In genomic region chr11:69123056-69123692, GRCm38 (mm10) we compare ENCODE assay signal across 8 mouse cellular contexts. TPM values are rescaled to one million over a fixed set of nuclear protein-coding genes. Genes with fewer than 3 reads are reported as not detected.
A peak's percentile ranks its signal among the peaks of the same experiment; 100 is the strongest.
DNase-seq lines count a peak whose midpoint lies in the region; ATAC-seq and TF ChIP-seq lines count a peak whose summit lies in the region.

No protein-coding gene starts in this region.

- dilution Hi-C loops in CH12.LX (cut with MboI; ENCODE audit: extremely low pct_ligation_motif_present, extremely low pct_unique_long_range_greater_than_20kb, low sequenced_read_pairs), result no loop called here

- intact Hi-C loops in heart, postnatal 10 days (cut with DNase I), result loop anchor here (2.0 kb wide), 1 partner anchor 34 kb away; the partner anchor contains the start of gene Vamp2

- TF ChIP-seq POLR2A in CH12.LX (IDR thresholded peaks at IDR 0.05; ENCODE audit: low read depth, low read length), result peak; percentile 30; the same call in 1 of the 2 replicates

- peak overlapping the region; percentile 65; the same call in 1 of the 2 replicates for H3K27ac ChIP-seq in CH12.LX (ENCODE audit: insufficient read depth, low read depth)
- peak overlapping the region; percentile 82 for H3K27ac ChIP-seq in forebrain, embryonic 10.5 days
- H3K27ac ChIP-seq in liver, embryonic 16.5 days (ENCODE audit: low read length), result peak overlapping the region; percentile 83
- peak overlapping the region; percentile 88 for H3K27ac ChIP-seq in neural tube, embryonic 15.5 days (replicated peaks)

- TF ChIP-seq EP300 in CH12.LX (IDR thresholded peaks at IDR 0.05; ENCODE audit: low read length), result no peak

- H3K4me2 ChIP-seq in CH12.LX (ENCODE audit: insufficient read depth, low read depth, poor library complexity, severe bottlenecking), result peak overlapping the region; percentile 78
- peak overlapping the region; percentile 95 for H3K4me2 ChIP-seq in liver, embryonic 16.5 days (ENCODE audit: low read depth, low read length)
- peak overlapping the region; percentile 97 for H3K4me2 ChIP-seq in neural tube, embryonic 15.5 days

- DNase-seq in CH12.LX (ENCODE audit: extremely low read depth), result peak; percentile 95
- DNase-seq in brain, embryonic 18.5 days (ENCODE audit: low read depth, low spot score), result peak; percentile 78
- DNase-seq in forebrain, embryonic 10.5 days (ENCODE audit: extremely low spot score, low spot score), result peak; percentile 94
- peak; percentile 93 to 95 for DNase-seq in heart, postnatal 10 days
- DNase-seq in large intestine, adult 2 months (ENCODE audit: low read depth, low spot score), result peak; percentile 64
- peak; percentile 86 for DNase-seq in testis, postnatal 14 days (ENCODE audit: low spot score)

- in situ Hi-C loops in CH12.LX (cut with MboI; ENCODE audit: low pct_ligation_motif_present, low pct_unique_long_range_greater_than_20kb, low sequenced_read_pairs), result no loop called here

- peak overlapping the region; percentile 69 to 97 (median 76) for H3K4me3 ChIP-seq in CH12.LX (replicated peaks in 1 of 3; ENCODE audit: low read depth in 2 of 3, low read length in 2 of 3, poor library complexity in 1 of 3)
- peak overlapping the region; percentile 84 for H3K4me3 ChIP-seq in forebrain, embryonic 10.5 days
- peak overlapping the region; percentile 74 for H3K4me3 ChIP-seq in liver, embryonic 16.5 days (ENCODE audit: low read depth, low read length)
- H3K4me3 ChIP-seq in neural tube, embryonic 15.5 days (replicated peaks), result peak overlapping the region; percentile 85

- peak; percentile 24 for ATAC-seq in liver, embryonic 16.5 days (ENCODE audit: low read depth)
- ATAC-seq in neural tube, embryonic 15.5 days (ENCODE audit: low FRiP score), result no peak

- no peaks in the 10 kb centered on the region for H3K79me2 ChIP-seq in CH12.LX (replicated peaks; ENCODE audit: control insufficient read depth, extremely low read depth, insufficient read depth, poor library complexity, severe bottlenecking)

- peaks cover 61% of the 10 kb centered on the region for H3K27me3 ChIP-seq in CH12.LX (replicated peaks)
- H3K27me3 ChIP-seq in forebrain, embryonic 10.5 days (ENCODE audit: poor library complexity, severe bottlenecking), result peaks cover 54% of the 10 kb centered on the region
- peaks cover 43% of the 10 kb centered on the region for H3K27me3 ChIP-seq in liver, embryonic 16.5 days (ENCODE audit: control insufficient read depth, insufficient read depth, low read depth, low read length)
- peaks cover 9% of the 10 kb centered on the region; the same call in 1 of the 2 replicates for H3K27me3 ChIP-seq in neural tube, embryonic 15.5 days (replicated peaks)

- under 1% methylated on average over 29 of the region's 29 CpGs for WGBS in forebrain, embryonic 10.5 days
- WGBS in large intestine, adult 2 months, result under 1% methylated on average over 29 of the region's 29 CpGs
- WGBS in liver, embryonic 16.5 days (ENCODE audit: insufficient replicate concordance), result under 1% methylated on average over 29 of the region's 29 CpGs
- under 1% methylated on average over 29 of the region's 29 CpGs for WGBS in neural tube, embryonic 15.5 days

- peaks cover 3 to 46% of the 10 kb centered on the region in 2 experiments for H3K4me1 ChIP-seq in CH12.LX (ENCODE audit: control insufficient read depth in 1 of 2, insufficient read depth in 2 of 2)
- peaks cover 63% of the 10 kb centered on the region for H3K4me1 ChIP-seq in forebrain, embryonic 10.5 days
- peaks cover 60% of the 10 kb centered on the region for H3K4me1 ChIP-seq in liver, embryonic 16.5 days (ENCODE audit: control insufficient read depth, low read depth, low read length)
- peaks cover 56% of the 10 kb centered on the region for H3K4me1 ChIP-seq in neural tube, embryonic 15.5 days

- no peaks in the 10 kb centered on the region for H3K9me3 ChIP-seq in CH12.LX (replicated peaks; ENCODE audit: low read length)
- H3K9me3 ChIP-seq in forebrain, embryonic 10.5 days, result no peaks in the 10 kb centered on the region
- no peaks in the 10 kb centered on the region for H3K9me3 ChIP-seq in liver, embryonic 16.5 days (replicated peaks; ENCODE audit: control insufficient read depth, low read length)
- H3K9me3 ChIP-seq in neural tube, embryonic 15.5 days (replicated peaks), result no peaks in the 10 kb centered on the region

- peak overlapping the region; percentile 68 for H3K9ac ChIP-seq in CH12.LX (ENCODE audit: insufficient read depth, low read depth)
- peak overlapping the region; percentile 66 for H3K9ac ChIP-seq in liver, embryonic 16.5 days (ENCODE audit: low read depth, low read length)
- H3K9ac ChIP-seq in neural tube, embryonic 15.5 days (replicated peaks), result peak overlapping the region; percentile 63

- peak in 1 of 2 experiments; percentile 2; a peak in 1 of 4 replicates for TF ChIP-seq CTCF in CH12.LX (conservative IDR thresholded peaks at IDR 0.05 in 1 of 2, IDR thresholded peaks at IDR 0.05 in 1 of 2; ENCODE audit: low read depth in 2 of 2, low read length in 2 of 2)

- no peaks in the 10 kb centered on the region for H3K36me3 ChIP-seq in CH12.LX (replicated peaks in 1 of 2; ENCODE audit: control insufficient read depth in 1 of 2, insufficient read depth in 1 of 2, low read length in 1 of 2)
- no peaks in the 10 kb centered on the region for H3K36me3 ChIP-seq in forebrain, embryonic 10.5 days (replicated peaks)
- no peaks in the 10 kb centered on the region for H3K36me3 ChIP-seq in liver, embryonic 16.5 days (ENCODE audit: control insufficient read depth, insufficient read depth)
- H3K36me3 ChIP-seq in neural tube, embryonic 15.5 days, result no peaks in the 10 kb centered on the region

- TF ChIP-seq RAD21 in CH12.LX (IDR thresholded peaks at IDR 0.05; ENCODE audit: low read depth, low read length), result no peak

TF ChIP-seq in CH12.LX, 34 proteins besides CTCF, POLR2A, EP300 and RAD21 (continues in another document):
- TF ChIP-seq KAT2A (IDR thresholded peaks at IDR 0.05; ENCODE audit: insufficient replicate concordance, low read length) (peak; percentile 87; the same call in 1 of the 2 replicates), MAX (IDR thresholded peaks at IDR 0.05; ENCODE audit: low read length) (no peak; the same call in none of the 2 replicates), MAZ (IDR thresholded peaks at IDR 0.05; ENCODE audit: low read depth, low read length) (peak; percentile 87), PAX5 (IDR thresholded peaks at IDR 0.05; ENCODE audit: low read length) (no peak), MYC (IDR thresholded peaks at IDR 0.05; ENCODE audit: low read depth, low read length) (peak; percentile 15; the same call in 1 of the 2 replicates), SIN3A (IDR thresholded peaks at IDR 0.05; ENCODE audit: low read length) (peak; percentile 76), ZNF384 (IDR thresholded peaks at IDR 0.05; ENCODE audit: low read depth, low read length) (peak; percentile 65)

RNA-seq across cellular contexts. Expression of gene 9130213A22Rik, which starts 0.8 kb away (rescaled TPM):
- not detected in 2 replicates for total RNA-seq in CH12.LX (2012; rRNA removed)
- total RNA-seq in CH12.LX (2014; rRNA removed), result not detected in 2 replicates
- polyA plus RNA-seq in CH12.LX (2012; ENCODE audit: insufficient read length, low read depth), result not detected in 2 replicates
- polyA plus RNA-seq in forebrain, embryonic 10.5 days (2016; fragmentation: Nextera tagmentation; extraction: Ambion mirVana), result 0.11 and 0.16 TPM in 2 replicates
- total RNA-seq in heart, postnatal 10 days (2021), result under 1 TPM; 0.42 to 0.60 TPM
- polyA plus RNA-seq in large intestine, adult 2 months (2012; rRNA removed), result 0.14 and 0.25 TPM in 2 replicates
- polyA plus RNA-seq in liver, embryonic 16.5 days (2015; fragmentation: Nextera tagmentation; extraction: Ambion mirVana), result 0.07 TPM in 1 of 2 replicates, not detected in the other
- polyA plus RNA-seq in neural tube, embryonic 15.5 days (2015; fragmentation: Nextera tagmentation; extraction: Ambion mirVana), result 0.63 TPM in 2 replicates

RNA-seq across cellular contexts. Expression of gene Aloxe3, which starts 2.5 kb away (rescaled TPM):
- 0.13 TPM in 1 of 2 replicates, not detected in the other for total RNA-seq in CH12.LX (2012; rRNA removed)
- not detected in 2 replicates for total RNA-seq in CH12.LX (2014; rRNA removed)
- polyA plus RNA-seq in CH12.LX (2012; ENCODE audit: insufficient read length, low read depth), result 0.19 and 0.23 TPM in 2 replicates
- polyA plus RNA-seq in forebrain, embryonic 10.5 days (2016; fragmentation: Nextera tagmentation; extraction: Ambion mirVana), result 0.26 and 0.28 TPM in 2 replicates
- total RNA-seq in heart, postnatal 10 days (2021), result not detected
- 0.36 and 0.62 TPM in 2 replicates for polyA plus RNA-seq in large intestine, adult 2 months (2012; rRNA removed)
- polyA plus RNA-seq in liver, embryonic 16.5 days (2015; fragmentation: Nextera tagmentation; extraction: Ambion mirVana), result 0.09 and 0.39 TPM in 2 replicates
- polyA plus RNA-seq in neural tube, embryonic 15.5 days (2015; fragmentation: Nextera tagmentation; extraction: Ambion mirVana), result 4.3 and 6.1 TPM in 2 replicates

RNA-seq across cellular contexts. Expression of gene Hes7, which starts 3.0 kb away (rescaled TPM):
- total RNA-seq in CH12.LX (2012; rRNA removed) (0.04 TPM in 1 of 2 replicates, not detected in the other), CH12.LX (2014; rRNA removed) (not detected in 2 replicates)
- not detected in 2 replicates for polyA plus RNA-seq in CH12.LX (2012; ENCODE audit: insufficient read length, low read depth)
- 0.16 and 0.17 TPM in 2 replicates for polyA plus RNA-seq in forebrain, embryonic 10.5 days (2016; fragmentation: Nextera tagmentation; extraction: Ambion mirVana)
- total RNA-seq in heart, postnatal 10 days (2021), result under 1 TPM; 0.17 to 0.34 TPM
- 0.07 and 0.15 TPM in 2 replicates for polyA plus RNA-seq in large intestine, adult 2 months (2012; rRNA removed)
- 0.06 and 0.07 TPM in 2 replicates for polyA plus RNA-seq in liver, embryonic 16.5 days (2015; fragmentation: Nextera tagmentation; extraction: Ambion mirVana)
- 0.68 and 1.0 TPM in 2 replicates for polyA plus RNA-seq in neural tube, embryonic 15.5 days (2015; fragmentation: Nextera tagmentation; extraction: Ambion mirVana)

RNA-seq across cellular contexts. Expression of gene Per1, which starts 28.2 kb away (rescaled TPM):
- 11.5 and 11.8 TPM in 2 replicates for total RNA-seq in CH12.LX (2012; rRNA removed)
- total RNA-seq in CH12.LX (2014; rRNA removed), result 2.8 and 3.2 TPM in 2 replicates
- polyA plus RNA-seq in CH12.LX (2012; ENCODE audit: insufficient read length, low read depth), result 37.9 and 38.3 TPM in 2 replicates
- polyA plus RNA-seq in forebrain, embryonic 10.5 days (2016; fragmentation: Nextera tagmentation; extraction: Ambion mirVana), result 7.3 and 9.0 TPM in 2 replicates
- 100 to 1,000 TPM in 1 of 2 experiments, 10 to 100 TPM in 1; 61.4 to 101 TPM for total RNA-seq in heart, postnatal 10 days (2021)
- polyA plus RNA-seq in large intestine, adult 2 months (2012; rRNA removed), result 6.1 and 13.9 TPM in 2 replicates
- 6.9 and 8.5 TPM in 2 replicates for polyA plus RNA-seq in liver, embryonic 16.5 days (2015; fragmentation: Nextera tagmentation; extraction: Ambion mirVana)
- 10.0 and 11.9 TPM in 2 replicates for polyA plus RNA-seq in neural tube, embryonic 15.5 days (2015; fragmentation: Nextera tagmentation; extraction: Ambion mirVana)

RNA-seq across cellular contexts. Expression of gene Alox12b, which starts 33.6 kb away (rescaled TPM):
- total RNA-seq in CH12.LX (2012; rRNA removed) (not detected in 2 replicates), CH12.LX (2014; rRNA removed) (not detected in 2 replicates)
- polyA plus RNA-seq in CH12.LX (2012; ENCODE audit: insufficient read length, low read depth), result not detected in 2 replicates
- polyA plus RNA-seq in forebrain, embryonic 10.5 days (2016; fragmentation: Nextera tagmentation; extraction: Ambion mirVana), result 0.05 TPM in 1 of 2 replicates, not detected in the other
- not detected for total RNA-seq in heart, postnatal 10 days (2021)
- polyA plus RNA-seq in large intestine, adult 2 months (2012; rRNA removed), result 0.06 TPM in 1 of 2 replicates, not detected in the other
- polyA plus RNA-seq in liver, embryonic 16.5 days (2015; fragmentation: Nextera tagmentation; extraction: Ambion mirVana), result not detected in 2 replicates
- 0.95 and 1.0 TPM in 2 replicates for polyA plus RNA-seq in neural tube, embryonic 15.5 days (2015; fragmentation: Nextera tagmentation; extraction: Ambion mirVana)
